Mouse (Mus musculus) cortical plate, adult 2 months (tissue): Measurements from ENCODE around the gene Zbtb3. TPM values are rescaled to one million over a fixed set of nuclear protein-coding genes. Genes with fewer than 3 reads are reported as not detected.
"Not testable (repeated sequence)": the region's sequence is repeated elsewhere in the genome, so short reads cannot be mapped to it uniquely, and the experiment has no call there.

Experiments
- H3K27ac ChIP-seq: fragments of 200-500 bp; 2 replicates; pipeline ENCODE4 v1.5.1; 2012; ENCODE audit warnings: low read length, control low read depth, inconsistent platforms; ENCODE audit not compliant: insufficient read depth
- H3K4me1 ChIP-seq: fragments of 200-500 bp; 2 replicates; pipeline ENCODE4 v1.6.1; 2011; ENCODE audit warnings: low read length; ENCODE audit not compliant: control insufficient read depth, insufficient read depth
- H3K4me3 ChIP-seq: fragments of 200-500 bp; 2 replicates; pipeline ENCODE4 v1.5.1; 2011; ENCODE audit warnings: mild to moderate bottlenecking, low read length, control low read depth; ENCODE audit not compliant: insufficient read depth
- CTCF ChIP-seq: fragments of 200-500 bp; IDR thresholded peaks from 2 replicates; pipeline ENCODE4 v1.5.1; 2011; ENCODE audit warnings: mild to moderate bottlenecking, control low read depth, low read length; ENCODE audit not compliant: insufficient read depth; ENCODE audit errors: extremely low read depth
- POLR2A ChIP-seq: fragments of 200-500 bp; IDR thresholded peaks from 2 replicates; pipeline ENCODE4 v1.6.1; 2011; ENCODE audit warnings: mild to moderate bottlenecking, low read length, control low read depth; ENCODE audit not compliant: insufficient read depth; ENCODE audit errors: extremely low read depth
- polyA plus RNA-seq: library from polyadenylated mRNA; depleted of rRNA; stranded (reverse); fragments of >200 nt; gene quantifications from 2 replicates; pipeline ENCODE4 v1.2.3, GENCODE M21; 2012

The Zbtb3 gene
- polyA plus RNA-seq, 1 experiment = 4.0 TPM

GRCm38 (mm10) chr19:8819596-8820423, 17.5 kb downstream of the Zbtb3 start, which contains the start of gene Hnrnpul2:
TSS of gene Hnrnpul2 (plus strand) at chr19:8820010.
- TF ChIP-seq POLR2A = peak; percentile 94
- TF ChIP-seq CTCF = no peak
- Histone ChIP-seq H3K4me1 (peaks cover 3% of the 10 kb centered on the region; the same call in 1 of the 2 replicates), H3K4me3 (peak within 1 kb of the TSS; percentile 68), H3K27ac (peak within 1 kb of the TSS; percentile 97)

GRCm38 (mm10) chr19:8820424-8820956, 18.1 kb downstream of the Zbtb3 start:
- Histone ChIP-seq H3K4me1 (peaks cover 3% of the 10 kb centered on the region; the same call in 1 of the 2 replicates), H3K4me3 (peak overlapping the region; percentile 68), H3K27ac (peak overlapping the region; percentile 89)
- TF ChIP-seq CTCF (no peak), POLR2A (no peak)

GRCm38 (mm10) chr19:8821146-8821545, 18.8 kb downstream of the Zbtb3 start:
- Histone ChIP-seq H3K4me3 (peak overlapping the region; percentile 68), H3K4me1 (peaks cover 3% of the 10 kb centered on the region; the same call in 1 of the 2 replicates), H3K27ac (no peak overlapping the region)
- TF ChIP-seq POLR2A = no peak
- no peak for TF ChIP-seq CTCF

DNA sequence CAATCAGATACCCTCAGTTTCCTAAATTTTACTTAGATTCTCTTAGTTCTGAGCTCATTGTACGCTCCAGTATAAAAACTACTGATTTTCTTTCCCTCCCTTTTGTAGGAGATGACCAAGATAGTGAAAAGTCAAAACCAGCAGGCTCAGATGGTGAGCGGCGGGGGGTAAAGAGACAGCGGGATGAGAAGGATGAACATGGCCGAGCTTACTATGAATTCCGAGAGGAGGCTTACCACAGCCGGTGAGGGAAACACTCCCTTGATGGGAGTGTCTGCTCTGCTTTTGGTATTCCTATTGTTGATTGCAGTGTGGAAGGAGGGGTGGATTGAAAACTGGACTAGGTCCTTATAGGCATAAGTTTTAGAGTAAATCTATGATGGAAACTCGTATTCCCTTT, 20.3 kb downstream of the Zbtb3 start:
- H3K4me1 ChIP-seq = peaks cover 2% of the 10 kb centered on the region; the same call in 1 of the 2 replicates
- no peak for TF ChIP-seq POLR2A
- TF ChIP-seq CTCF = no peak
- H3K27ac ChIP-seq = no peak overlapping the region
- H3K4me3 ChIP-seq = no peak overlapping the region; the same call in 1 of the 2 replicates

DNA sequence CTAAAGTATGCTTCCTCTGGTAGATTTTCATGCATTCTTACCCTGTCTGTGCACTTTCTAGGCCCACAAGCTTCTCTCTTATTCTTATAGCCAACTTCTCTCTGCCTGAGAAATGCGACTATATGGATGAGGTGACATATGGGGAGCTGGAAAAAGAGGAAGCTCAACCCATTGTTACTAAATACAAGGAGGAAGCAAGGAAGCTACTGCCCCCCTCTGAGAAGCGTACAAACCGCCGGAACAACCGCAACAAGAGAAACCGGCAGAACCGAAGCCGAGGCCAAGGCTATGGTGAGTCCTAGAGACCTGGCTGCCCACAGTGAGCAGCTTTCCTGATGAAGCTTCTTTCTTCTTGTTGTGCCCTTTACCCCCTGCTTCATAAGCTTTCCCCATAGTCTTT, 27.3 kb downstream of the Zbtb3 start, which contains the start of gene AC129217.1:
Gene AC129217.1 (plus strand): TSS at position 114 of the 400 bp plus-strand sequence.
- H3K27ac ChIP-seq = peak within 1 kb of the TSS; percentile 35; the same call in 1 of the 2 replicates
- H3K4me3 ChIP-seq = no peak within 1 kb of the TSS
- TF ChIP-seq POLR2A (no peak), CTCF (no peak)
- H3K4me1 ChIP-seq = no peaks in the 10 kb centered on the region

- Histone ChIP-seq H3K4me3 (no peak overlapping the region), H3K27ac (no peak overlapping the region), H3K4me1 (no peaks in the 10 kb centered on the region)
- no peak for TF ChIP-seq POLR2A
- no peak for TF ChIP-seq CTCF
Measured at GRCm38 (mm10) chr19:8830664-8831063, 28.3 kb downstream of the Zbtb3 start.

- Histone ChIP-seq H3K27ac (no peak overlapping the region), H3K4me1 (no peaks in the 10 kb centered on the region), H3K4me3 (no peak overlapping the region)
- TF ChIP-seq CTCF (no peak), POLR2A (no peak)
Measured at GRCm38 (mm10) chr19:8831262-8831661, 28.9 kb downstream of the Zbtb3 start.

GRCm38 (mm10) chr19:8832971-8833370, 30.6 kb downstream of the Zbtb3 start:
- Histone ChIP-seq H3K4me3 (no peak overlapping the region), H3K27ac (no peak overlapping the region), H3K4me1 (peaks cover 2% of the 10 kb centered on the region; the same call in 1 of the 2 replicates)
- TF ChIP-seq POLR2A = no peak
- no peak for TF ChIP-seq CTCF

GRCm38 (mm10) chr19:8836327-8836726, 34.0 kb downstream of the Zbtb3 start:
- not testable (repeated sequence) for H3K4me1 ChIP-seq, H3K27ac ChIP-seq, H3K4me3 ChIP-seq
